Mouse (Mus musculus): ENCODE measurements around the gene Fbxw7. TPM values are rescaled to one million over a fixed set of nuclear protein-coding genes. Genes with fewer than 3 reads are reported as not detected.

The Fbxw7 gene
- total RNA-seq, 2 experiments from 2014 or later, result 156 to 160 TPM

- TF ChIP-seq CTCF (conservative IDR thresholded peaks at IDR 0.05), result no peak
- Histone ChIP-seq H3K27ac (no peak overlapping the region), H3K4me3 (no peak overlapping the region)
- no peak for DNase-seq (ENCODE audit: low spot score in 2 of 2)
Observed at GRCm38 (mm10) chr3:84867991-84868390, 52.9 kb downstream of the Fbxw7 start.

GRCm38 (mm10) chr3:84870126-84870525, 55.1 kb downstream of the Fbxw7 start:
- TF ChIP-seq CTCF (conservative IDR thresholded peaks at IDR 0.05), result peak; percentile 76
- Histone ChIP-seq H3K4me3 (no peak overlapping the region), H3K27ac (no peak overlapping the region)
- no peak for DNase-seq (ENCODE audit: low spot score in 2 of 2)

- DNase-seq (ENCODE audit: low spot score in 2 of 2), result no peak
- TF ChIP-seq CTCF (conservative IDR thresholded peaks at IDR 0.05), result no peak
- H3K4me3 ChIP-seq, result no peak overlapping the region
- H3K27ac ChIP-seq, result no peak overlapping the region
Observed at GRCm38 (mm10) chr3:84875306-84875705, 60.2 kb downstream of the Fbxw7 start.

GRCm38 (mm10) chr3:84876211-84876610, 61.1 kb downstream of the Fbxw7 start:
- no peak for TF ChIP-seq CTCF (conservative IDR thresholded peaks at IDR 0.05)
- H3K27ac ChIP-seq, result no peak overlapping the region
- no peak for DNase-seq (ENCODE audit: low spot score in 2 of 2)
- H3K4me3 ChIP-seq, result no peak overlapping the region

GRCm38 (mm10) chr3:84883817-84884483, 68.9 kb downstream of the Fbxw7 start:
- no peak for DNase-seq (ENCODE audit: low spot score in 2 of 2)
- no peak overlapping the region for H3K27ac ChIP-seq
- H3K4me3 ChIP-seq, result no peak overlapping the region
- TF ChIP-seq CTCF (conservative IDR thresholded peaks at IDR 0.05), result no peak

- Histone ChIP-seq H3K27ac (no peak overlapping the region), H3K4me3 (no peak overlapping the region)
- peak; percentile 86 for TF ChIP-seq CTCF (conservative IDR thresholded peaks at IDR 0.05)
- DNase-seq (ENCODE audit: low spot score in 2 of 2), result peak in 1 of 2 experiments; percentile 18
Observed at GRCm38 (mm10) chr3:84889648-84890047, 74.6 kb downstream of the Fbxw7 start.

- Histone ChIP-seq H3K27ac (no peak overlapping the region), H3K4me3 (no peak overlapping the region)
- no peak for DNase-seq (ENCODE audit: low spot score in 2 of 2)
- TF ChIP-seq CTCF (conservative IDR thresholded peaks at IDR 0.05), result no peak
Observed at GRCm38 (mm10) chr3:84890983-84891382, 75.9 kb downstream of the Fbxw7 start.

- no peak for TF ChIP-seq CTCF (conservative IDR thresholded peaks at IDR 0.05)
- DNase-seq (ENCODE audit: low spot score in 2 of 2), result no peak
- H3K27ac ChIP-seq, result no peak overlapping the region
- H3K4me3 ChIP-seq, result no peak overlapping the region
Observed at GRCm38 (mm10) chr3:84897952-84898351, 82.9 kb downstream of the Fbxw7 start.

- peak; percentile 83 for TF ChIP-seq CTCF (conservative IDR thresholded peaks at IDR 0.05)
- DNase-seq (ENCODE audit: low spot score in 2 of 2), result peak in 1 of 2 experiments; percentile 23
- no peak overlapping the region for H3K27ac ChIP-seq
- no peak overlapping the region for H3K4me3 ChIP-seq
Observed at GRCm38 (mm10) chr3:84906528-84906927, 91.5 kb downstream of the Fbxw7 start.

GRCm38 (mm10) chr3:84914284-84914683, 99.2 kb downstream of the Fbxw7 start:
- Histone ChIP-seq H3K27ac (no peak overlapping the region), H3K4me3 (no peak overlapping the region)
- TF ChIP-seq CTCF (conservative IDR thresholded peaks at IDR 0.05), result peak; percentile 81
- DNase-seq (ENCODE audit: low spot score in 2 of 2), result no peak

GRCm38 (mm10) chr3:84917903-84918679, 103.0 kb downstream of the Fbxw7 start:
- no peak for DNase-seq (ENCODE audit: low spot score in 2 of 2)
- TF ChIP-seq CTCF (conservative IDR thresholded peaks at IDR 0.05), result no peak
- Histone ChIP-seq H3K27ac (no peak overlapping the region), H3K4me3 (no peak overlapping the region)

- TF ChIP-seq CTCF (conservative IDR thresholded peaks at IDR 0.05), result peak; percentile 94
- H3K27ac ChIP-seq, result no peak overlapping the region
- peak; percentile 37 to 45 for DNase-seq (ENCODE audit: low spot score in 2 of 2)
- no peak overlapping the region for H3K4me3 ChIP-seq
Observed at GRCm38 (mm10) chr3:84921704-84922420, 106.8 kb downstream of the Fbxw7 start.

- no peak for TF ChIP-seq CTCF (conservative IDR thresholded peaks at IDR 0.05)
- H3K4me3 ChIP-seq, result no peak overlapping the region
- DNase-seq (ENCODE audit: low spot score in 2 of 2), result no peak
- no peak overlapping the region for H3K27ac ChIP-seq
Observed at GRCm38 (mm10) chr3:84923256-84923655, 108.2 kb downstream of the Fbxw7 start.
